Mouse (Mus musculus) forebrain, embryonic 10.5 days (tissue): Measurements from ENCODE around the gene Npas2. TPM values are rescaled to one million over a fixed set of nuclear protein-coding genes. Genes with fewer than 3 reads are reported as not detected.

Experiments used
- DNase-seq: peaks from one replicate; pipeline ENCODE4 v3.0.0-alpha.2; 2017; ENCODE audit warnings: low spot score; ENCODE audit errors: extremely low spot score
- H3K27ac ChIP-seq: fragments of 300-500 bp; sonication (generic); 2 replicates; pipeline ENCODE4 v1.5.1; 2016; ENCODE audit warnings: mild to moderate bottlenecking
- H3K27me3 ChIP-seq: fragments of 300-500 bp; sonication (generic); 2 replicates; pipeline ENCODE4 v1.6.1; 2016; ENCODE audit warnings: mild to moderate bottlenecking; ENCODE audit not compliant: poor library complexity, severe bottlenecking
- H3K36me3 ChIP-seq: fragments of 300-500 bp; sonication (generic); replicated peaks from 2 replicates; pipeline ENCODE4 v1.6.1; 2016; ENCODE audit warnings: mild to moderate bottlenecking, moderate library complexity
- H3K4me1 ChIP-seq: fragments of 300-500 bp; sonication (generic); 2 replicates; pipeline ENCODE4 v1.6.1; 2016
- H3K4me3 ChIP-seq: fragments of 300-500 bp; sonication (generic); 2 replicates; pipeline ENCODE4 v1.5.1; 2016; ENCODE audit warnings: mild to moderate bottlenecking, moderate library complexity
- H3K9me3 ChIP-seq: fragments of 300-500 bp; sonication (generic); 2 replicates; pipeline ENCODE4 v1.6.1; 2016; ENCODE audit warnings: mild to moderate bottlenecking, moderate library complexity
- WGBS: fragments of 180-500 bp; shearing (Covaris S2); methylation state at CpG from one replicate; pipeline ENCODE4 v1.1.7; 2016; 5-methylcytosine and 5-hydroxymethylcytosine counted together
- polyA plus RNA-seq: library from polyadenylated mRNA; unstranded; fragments of >200 nt; fragmentation: Nextera tagmentation; extraction: Ambion mirVana; gene quantifications from 2 replicates; pipeline ENCODE4 v1.2.1, GENCODE M21; 2016

Npas2 gene
- 0.04 TPM in 1 of 2 replicates, not detected in the other for polyA plus RNA-seq

- H3K27me3 ChIP-seq, result peaks cover 68% of the 10 kb centered on the region
- peak within 1 kb of the TSS; percentile 74 for H3K27ac ChIP-seq
- peaks cover 4% of the 10 kb centered on the region for H3K9me3 ChIP-seq
- DNase-seq, result peak; percentile 32
- WGBS, result under 1% methylated on average over 50 of the region's 66 CpGs
- H3K4me3 ChIP-seq, result peak within 1 kb of the TSS; percentile 66
- H3K4me1 ChIP-seq, result peaks cover 34% of the 10 kb centered on the region
- no peaks in the 10 kb centered on the region for H3K36me3 ChIP-seq
Observed at GRCm38 (mm10) chr1:39192997-39193861, at the start of gene Npas2. Gene Npas2 (plus strand): TSS chr1:39193731.

- H3K4me1 ChIP-seq, result no peaks in the 10 kb centered on the region
- H3K27ac ChIP-seq, result no peak overlapping the region
- H3K27me3 ChIP-seq, result no peaks in the 10 kb centered on the region
- H3K4me3 ChIP-seq, result no peak overlapping the region
- H3K9me3 ChIP-seq, result no peaks in the 10 kb centered on the region
- DNase-seq, result no peak
- H3K36me3 ChIP-seq, result no peaks in the 10 kb centered on the region
- 93% methylated on average over 4 of the region's 4 CpGs for WGBS
Observed at GRCm38 (mm10) chr1:39156778-39157177, 36.8 kb upstream of the Npas2 start.

- Histone ChIP-seq H3K4me3 (no peak overlapping the region), H3K36me3 (no peaks in the 10 kb centered on the region), H3K4me1 (no peaks in the 10 kb centered on the region), H3K27ac (no peak overlapping the region), H3K27me3 (no peaks in the 10 kb centered on the region), H3K9me3 (no peaks in the 10 kb centered on the region)
- 61% methylated on average over 4 of the region's 4 CpGs for WGBS
- no peak for DNase-seq
Observed at GRCm38 (mm10) chr1:39160167-39160566, 33.4 kb upstream of the Npas2 start.

GRCm38 (mm10) chr1:39163077-39163476, 30.5 kb upstream of the Npas2 start:
- no peaks in the 10 kb centered on the region for H3K36me3 ChIP-seq
- no peak overlapping the region for H3K27ac ChIP-seq
- no peaks in the 10 kb centered on the region for H3K4me1 ChIP-seq
- H3K9me3 ChIP-seq, result no peaks in the 10 kb centered on the region
- no peak overlapping the region for H3K4me3 ChIP-seq
- H3K27me3 ChIP-seq, result no peaks in the 10 kb centered on the region
- no peak for DNase-seq
- WGBS, result 79% methylated on average over 1 of the region's 1 CpGs

GRCm38 (mm10) chr1:39176690-39177089, 16.8 kb upstream of the Npas2 start:
- DNase-seq, result no peak
- Histone ChIP-seq H3K36me3 (no peaks in the 10 kb centered on the region), H3K9me3 (no peaks in the 10 kb centered on the region), H3K4me1 (no peaks in the 10 kb centered on the region), H3K4me3 (no peak overlapping the region), H3K27ac (no peak overlapping the region), H3K27me3 (no peaks in the 10 kb centered on the region)
- WGBS, result 96% methylated on average over 5 of the region's 5 CpGs

GRCm38 (mm10) chr1:39177211-39177610, 16.3 kb upstream of the Npas2 start:
- H3K36me3 ChIP-seq, result no peaks in the 10 kb centered on the region
- H3K9me3 ChIP-seq, result no peaks in the 10 kb centered on the region
- DNase-seq, result no peak
- no peaks in the 10 kb centered on the region for H3K27me3 ChIP-seq
- H3K4me3 ChIP-seq, result no peak overlapping the region
- 89% methylated on average over 14 of the region's 14 CpGs for WGBS
- no peak overlapping the region for H3K27ac ChIP-seq
- H3K4me1 ChIP-seq, result no peaks in the 10 kb centered on the region

- WGBS, result 96% methylated on average over 11 of the region's 11 CpGs
Observed at GRCm38 (mm10) chr1:39179806-39180205, 13.7 kb upstream of the Npas2 start.

GRCm38 (mm10) chr1:39180517-39180916, 13.0 kb upstream of the Npas2 start:
- H3K9me3 ChIP-seq, result no peaks in the 10 kb centered on the region
- H3K36me3 ChIP-seq, result no peaks in the 10 kb centered on the region
- H3K4me1 ChIP-seq, result no peaks in the 10 kb centered on the region
- DNase-seq, result no peak
- no peaks in the 10 kb centered on the region for H3K27me3 ChIP-seq
- no peak overlapping the region for H3K27ac ChIP-seq
- no peak overlapping the region for H3K4me3 ChIP-seq
- WGBS, result 94% methylated on average over 1 of the region's 1 CpGs

More at GRCm38 (mm10) chr1:39179806-39180205, 13.7 kb upstream of the Npas2 start:
- Histone ChIP-seq H3K9me3 (no peaks in the 10 kb centered on the region), H3K36me3 (no peaks in the 10 kb centered on the region), H3K27ac (no peak overlapping the region), H3K4me3 (no peak overlapping the region), H3K27me3 (no peaks in the 10 kb centered on the region), H3K4me1 (no peaks in the 10 kb centered on the region)
- no peak for DNase-seq

GRCm38 (mm10) chr1:39181901-39182300, 11.6 kb upstream of the Npas2 start:
- no peak for DNase-seq
- no peaks in the 10 kb centered on the region for H3K36me3 ChIP-seq
- peaks cover 6% of the 10 kb centered on the region for H3K4me1 ChIP-seq
- 88% methylated on average over 4 of the region's 4 CpGs for WGBS
- no peak overlapping the region for H3K4me3 ChIP-seq
- H3K9me3 ChIP-seq, result no peaks in the 10 kb centered on the region
- no peak overlapping the region for H3K27ac ChIP-seq
- H3K27me3 ChIP-seq, result no peaks in the 10 kb centered on the region

- H3K4me3 ChIP-seq, result no peak overlapping the region
- H3K36me3 ChIP-seq, result no peaks in the 10 kb centered on the region
- 90% methylated on average over 5 of the region's 5 CpGs for WGBS
- peaks cover 8% of the 10 kb centered on the region for H3K4me1 ChIP-seq
- H3K27ac ChIP-seq, result no peak overlapping the region
- H3K9me3 ChIP-seq, result peaks cover 4% of the 10 kb centered on the region
- peaks cover 2% of the 10 kb centered on the region for H3K27me3 ChIP-seq
- DNase-seq, result no peak
Observed at GRCm38 (mm10) chr1:39185833-39186232, 7.7 kb upstream of the Npas2 start.

GRCm38 (mm10) chr1:39186711-39187437, 6.7 kb upstream of the Npas2 start:
- peaks cover 12% of the 10 kb centered on the region for H3K27me3 ChIP-seq
- WGBS, result 61% methylated on average over 6 of the region's 6 CpGs
- DNase-seq, result peak; percentile 27
- H3K27ac ChIP-seq, result no peak overlapping the region
- peaks cover 4% of the 10 kb centered on the region for H3K9me3 ChIP-seq
- H3K4me3 ChIP-seq, result no peak overlapping the region
- peaks cover 8% of the 10 kb centered on the region for H3K4me1 ChIP-seq
- H3K36me3 ChIP-seq, result no peaks in the 10 kb centered on the region

- 80% methylated on average over 5 of the region's 5 CpGs for WGBS
- Histone ChIP-seq H3K36me3 (no peaks in the 10 kb centered on the region), H3K4me1 (peaks cover 37% of the 10 kb centered on the region), H3K27me3 (peaks cover 55% of the 10 kb centered on the region), H3K4me3 (no peak overlapping the region), H3K9me3 (peaks cover 4% of the 10 kb centered on the region), H3K27ac (no peak overlapping the region)
- DNase-seq, result no peak
Observed at GRCm38 (mm10) chr1:39191122-39191521, 2.4 kb upstream of the Npas2 start.

- peak; percentile 33 for DNase-seq
Observed at GRCm38 (mm10) chr1:39192460-39192996, 1.0 kb upstream of the Npas2 start.

More at GRCm38 (mm10) chr1:39192460-39192996, 1.0 kb upstream of the Npas2 start:
- H3K9me3 ChIP-seq, result peaks cover 4% of the 10 kb centered on the region
- peaks cover 68% of the 10 kb centered on the region for H3K27me3 ChIP-seq
- H3K36me3 ChIP-seq, result no peaks in the 10 kb centered on the region
- H3K4me3 ChIP-seq, result peak overlapping the region; percentile 66
- H3K27ac ChIP-seq, result no peak overlapping the region
- 2% methylated on average over 28 of the region's 28 CpGs for WGBS
- H3K4me1 ChIP-seq, result peaks cover 33% of the 10 kb centered on the region
